Mouse (Mus musculus) small intestine, adult 2 months (tissue): Measurements from ENCODE around the gene Olfr656.

ENCODE experiments used
- CTCF ChIP-seq: fragments of 200-500 bp; IDR thresholded peaks from 2 replicates; pipeline ENCODE4 v1.5.1; 2012; ENCODE audit warnings: low read depth, mild to moderate bottlenecking, control low read depth, inconsistent platforms, low read length, moderate library complexity, mixed read lengths; ENCODE audit not compliant: insufficient replicate concordance, insufficient read length; ENCODE audit errors: extremely low read depth
- POLR2A ChIP-seq: fragments of 200-500 bp; IDR thresholded peaks from 2 replicates; pipeline ENCODE4 v1.6.1; 2012; ENCODE audit warnings: low read depth, mild to moderate bottlenecking, control low read depth, inconsistent platforms, low read length, moderate library complexity

DNA sequence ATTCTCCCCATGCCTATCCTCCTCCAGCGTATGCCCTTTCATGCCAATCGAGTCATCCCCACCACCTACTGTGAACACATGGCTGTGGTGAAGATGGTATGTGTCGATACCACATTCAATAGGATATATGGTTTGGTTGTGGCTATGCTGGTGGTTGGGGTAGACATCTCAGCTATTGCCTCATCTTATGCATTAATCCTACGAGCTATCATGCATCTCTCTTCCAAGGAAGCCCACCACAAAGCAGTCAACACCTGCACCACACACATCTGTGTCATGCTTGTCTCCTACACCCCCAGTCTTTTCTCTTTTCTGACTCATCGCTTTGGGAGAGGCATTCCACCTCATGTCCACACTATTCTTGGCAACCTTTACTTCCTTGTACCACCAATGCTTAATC lies 25.5 kb upstream of the Olfr656 start:
- TF ChIP-seq POLR2A (no peak), CTCF (no peak)
